Mouse (Mus musculus) liver, embryonic 16.5 days (tissue): Measurements from ENCODE around the gene Sde2. TPM values are rescaled to one million over a fixed set of nuclear protein-coding genes. Genes with fewer than 3 reads are reported as not detected.

Experiments used
- ATAC-seq: fragments of 200-750 bp; cut with Nextera tagmentation; 2 replicates; pipeline ENCODE4 v1.8.0; 2017; ENCODE audit warnings: low read depth, mild to moderate bottlenecking, moderate number of reproducible peaks, moderate library complexity
- H3K27ac ChIP-seq: fragments of 300-500 bp; sonication (generic); 2 replicates; pipeline ENCODE4 v1.5.1; 2014; ENCODE audit warnings: mild to moderate bottlenecking, low read length
- H3K27me3 ChIP-seq: fragments of 300-500 bp; sonication (generic); 2 replicates; pipeline ENCODE4 v1.6.1; 2014; ENCODE audit warnings: low read depth, low read length, mixed read lengths; ENCODE audit not compliant: control insufficient read depth, insufficient read depth
- H3K36me3 ChIP-seq: fragments of 300-500 bp; sonication (generic); 2 replicates; pipeline ENCODE4 v1.6.1; 2014; ENCODE audit warnings: mild to moderate bottlenecking; ENCODE audit not compliant: control insufficient read depth, insufficient read depth
- H3K4me1 ChIP-seq: fragments of 300-500 bp; sonication (generic); 2 replicates; pipeline ENCODE4 v1.6.1; 2014; ENCODE audit warnings: low read depth, low read length, mixed read lengths; ENCODE audit not compliant: control insufficient read depth
- H3K4me2 ChIP-seq: fragments of 300-500 bp; sonication (generic); 2 replicates; pipeline ENCODE4 v1.6.1; 2014; ENCODE audit warnings: low read depth, low read length, mixed read lengths
- H3K4me3 ChIP-seq: fragments of 300-500 bp; sonication (generic); 2 replicates; pipeline ENCODE4 v1.5.1; 2014; ENCODE audit warnings: low read depth, mild to moderate bottlenecking, low read length
- H3K9ac ChIP-seq: fragments of 300-500 bp; sonication (generic); 2 replicates; pipeline ENCODE4 v1.6.1; 2014; ENCODE audit warnings: low read depth, low read length
- H3K9me3 ChIP-seq: fragments of 300-500 bp; sonication (generic); replicated peaks from 2 replicates; pipeline ENCODE4 v1.6.1; 2016; ENCODE audit warnings: low read length; ENCODE audit not compliant: control insufficient read depth
- WGBS: fragments of 180-500 bp; shearing (Covaris S2); extraction: QIAGEN DNeasy Blood & Tissue Kit; methylation state at CpG from one replicate; pipeline ENCODE4 v1.1.7; 2014; ENCODE audit not compliant: insufficient replicate concordance; 5-methylcytosine and 5-hydroxymethylcytosine counted together
- polyA plus RNA-seq: library from polyadenylated mRNA; unstranded; fragments of >200 nt; fragmentation: Nextera tagmentation; extraction: Ambion mirVana; gene quantifications from 2 replicates; pipeline ENCODE4 v1.2.1, GENCODE M21; 2015

Sde2 gene
- polyA plus RNA-seq, 1 experiment from 2014 or later, result 20.9 TPM

DNA sequence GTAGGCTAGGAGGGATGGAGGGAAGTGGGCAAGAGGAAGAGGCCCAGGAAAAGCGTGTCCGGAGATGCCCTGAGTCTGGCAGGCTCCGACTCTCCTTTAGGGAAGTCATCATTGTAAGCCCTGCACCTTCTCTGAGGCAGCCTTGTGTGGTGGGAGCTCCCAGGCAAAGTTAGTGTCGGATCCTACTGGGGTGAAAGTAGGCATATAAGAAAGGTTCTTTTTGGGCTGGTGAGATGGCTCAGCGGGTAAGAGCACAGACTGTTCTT is 53.8 kb downstream of the Sde2 start:
- peak overlapping the region; percentile 95 for H3K9ac ChIP-seq
- H3K4me2 ChIP-seq, result peak overlapping the region; percentile 97
- peak overlapping the region; percentile 96 for H3K4me3 ChIP-seq
- peak overlapping the region; percentile 99 for H3K27ac ChIP-seq
- ATAC-seq, result no peak
- no peaks in the 10 kb centered on the region for H3K9me3 ChIP-seq
- peaks cover 52% of the 10 kb centered on the region for H3K4me1 ChIP-seq
- no peaks in the 10 kb centered on the region for H3K27me3 ChIP-seq
- peaks cover 27% of the 10 kb centered on the region for H3K36me3 ChIP-seq
- WGBS, result 2% methylated on average over 5 of the region's 5 CpGs

DNA sequence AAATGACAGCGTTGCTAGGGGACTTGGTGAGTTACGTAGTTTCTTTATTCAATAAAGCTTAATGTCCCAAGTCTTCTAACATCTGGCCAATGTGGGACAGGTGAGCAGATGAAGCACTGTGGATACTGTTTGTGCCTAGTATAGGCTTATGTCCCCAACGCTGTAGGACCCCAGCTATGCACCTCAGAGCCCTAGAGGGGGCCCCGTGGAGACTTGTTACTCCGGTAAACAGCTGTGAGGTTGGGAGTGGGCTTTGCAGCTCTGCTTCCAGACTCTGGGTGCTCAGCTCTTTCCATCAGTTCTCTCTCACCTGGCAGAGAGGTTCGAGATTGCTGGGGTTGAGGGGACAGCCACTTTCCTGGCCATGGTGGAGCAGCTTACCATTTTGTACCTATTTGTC is 54.4 kb downstream of the Sde2 start:
- Histone ChIP-seq H3K9ac (peak overlapping the region; percentile 95), H3K27me3 (no peaks in the 10 kb centered on the region), H3K9me3 (no peaks in the 10 kb centered on the region), H3K4me2 (peak overlapping the region; percentile 97), H3K4me1 (peaks cover 52% of the 10 kb centered on the region), H3K27ac (peak overlapping the region; percentile 99), H3K4me3 (peak overlapping the region; percentile 96), H3K36me3 (peaks cover 27% of the 10 kb centered on the region)
- 50% methylated on average over 6 of the region's 6 CpGs for WGBS
- no peak for ATAC-seq

DNA sequence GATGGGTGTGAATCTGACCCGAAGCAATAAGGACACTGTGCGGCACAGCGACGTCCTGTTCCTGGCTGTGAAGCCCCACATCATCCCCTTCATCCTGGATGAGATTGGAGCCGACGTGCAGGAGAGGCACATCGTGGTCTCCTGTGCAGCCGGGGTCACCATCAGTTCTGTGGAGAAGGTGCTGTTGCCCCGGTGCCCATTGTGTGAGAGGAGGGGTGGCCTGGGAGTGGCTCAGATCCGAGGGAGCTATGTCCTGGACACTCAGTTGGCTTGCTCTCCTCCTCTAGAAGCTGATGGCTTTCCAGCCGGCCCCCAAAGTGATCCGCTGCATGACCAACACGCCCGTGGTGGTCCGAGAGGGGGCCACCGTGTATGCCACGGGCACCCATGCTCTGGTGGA is 54.9 kb downstream of the Sde2 start:
- no peak for ATAC-seq
- 91% methylated on average over 17 of the region's 17 CpGs for WGBS
- Histone ChIP-seq H3K4me2 (peak overlapping the region; percentile 97), H3K9ac (peak overlapping the region; percentile 95; the same call in 1 of the 2 replicates), H3K4me1 (peaks cover 50% of the 10 kb centered on the region), H3K4me3 (peak overlapping the region; percentile 96), H3K27ac (no peak overlapping the region), H3K36me3 (peaks cover 27% of the 10 kb centered on the region), H3K9me3 (no peaks in the 10 kb centered on the region), H3K27me3 (no peaks in the 10 kb centered on the region)

DNA sequence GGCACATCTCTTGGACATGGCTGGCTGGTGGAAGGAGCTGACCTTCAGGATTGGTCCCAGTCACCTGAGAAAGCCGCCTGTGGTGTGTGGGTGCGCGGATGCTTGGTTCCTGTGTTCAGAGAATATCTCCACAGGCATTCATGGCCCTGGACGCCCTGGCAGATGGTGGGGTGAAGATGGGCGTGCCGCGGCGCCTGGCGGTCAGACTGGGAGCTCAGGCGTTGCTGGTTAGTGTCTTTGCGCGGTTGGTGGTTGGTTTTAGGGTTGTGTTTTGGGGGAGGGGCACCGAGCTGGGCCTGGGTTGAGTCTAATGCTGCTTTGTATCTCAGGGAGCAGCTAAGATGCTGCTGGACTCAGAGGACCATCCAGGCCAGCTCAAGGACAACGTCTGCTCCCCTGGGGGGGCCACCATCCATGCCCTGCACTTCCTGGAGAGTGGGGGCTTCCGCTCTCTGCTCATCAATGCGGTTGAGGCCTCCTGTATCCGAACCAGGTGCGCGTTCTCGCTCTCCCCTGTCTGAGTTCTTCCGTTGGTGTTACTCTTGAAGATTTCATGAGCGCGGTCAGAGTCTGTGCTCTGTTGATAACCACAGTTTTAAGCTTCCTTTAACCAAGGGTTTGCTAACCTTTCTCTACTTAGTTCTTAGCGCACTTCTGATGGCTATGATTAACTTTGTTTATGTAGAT is 55.7 kb downstream of the Sde2 start:
- peak overlapping the region; percentile 96 for H3K4me3 ChIP-seq
- peaks cover 27% of the 10 kb centered on the region for H3K36me3 ChIP-seq
- H3K4me1 ChIP-seq, result peaks cover 51% of the 10 kb centered on the region
- H3K27ac ChIP-seq, result no peak overlapping the region
- ATAC-seq, result no peak
- WGBS, result 75% methylated on average over 24 of the region's 24 CpGs
- peak overlapping the region; percentile 97 for H3K4me2 ChIP-seq
- H3K27me3 ChIP-seq, result no peaks in the 10 kb centered on the region
- H3K9ac ChIP-seq, result peak overlapping the region; percentile 95; the same call in 1 of the 2 replicates
- H3K9me3 ChIP-seq, result no peaks in the 10 kb centered on the region

DNA sequence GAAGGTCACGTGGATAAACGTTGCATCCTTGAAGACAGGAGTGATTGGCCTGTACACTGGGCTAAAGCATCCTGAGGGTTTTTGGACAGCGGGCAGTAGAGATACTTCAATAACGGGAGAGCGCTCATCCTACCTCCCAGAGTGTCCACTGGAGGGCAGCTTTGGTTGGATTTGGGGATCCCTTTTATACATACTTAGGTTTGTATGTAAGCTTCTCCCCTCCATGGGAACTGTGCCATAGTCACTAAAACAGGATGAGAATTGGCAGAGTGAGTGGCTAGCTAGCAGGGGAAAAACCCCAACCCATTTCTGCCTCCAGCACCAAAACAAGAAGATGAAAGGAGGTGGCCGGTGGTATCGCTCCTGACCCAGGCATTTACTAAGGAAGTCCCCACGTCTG is 60.2 kb downstream of the Sde2 start:
- peaks cover 31% of the 10 kb centered on the region for H3K4me1 ChIP-seq
- WGBS, result 47% methylated on average over 8 of the region's 8 CpGs
- ATAC-seq, result no peak

DNA sequence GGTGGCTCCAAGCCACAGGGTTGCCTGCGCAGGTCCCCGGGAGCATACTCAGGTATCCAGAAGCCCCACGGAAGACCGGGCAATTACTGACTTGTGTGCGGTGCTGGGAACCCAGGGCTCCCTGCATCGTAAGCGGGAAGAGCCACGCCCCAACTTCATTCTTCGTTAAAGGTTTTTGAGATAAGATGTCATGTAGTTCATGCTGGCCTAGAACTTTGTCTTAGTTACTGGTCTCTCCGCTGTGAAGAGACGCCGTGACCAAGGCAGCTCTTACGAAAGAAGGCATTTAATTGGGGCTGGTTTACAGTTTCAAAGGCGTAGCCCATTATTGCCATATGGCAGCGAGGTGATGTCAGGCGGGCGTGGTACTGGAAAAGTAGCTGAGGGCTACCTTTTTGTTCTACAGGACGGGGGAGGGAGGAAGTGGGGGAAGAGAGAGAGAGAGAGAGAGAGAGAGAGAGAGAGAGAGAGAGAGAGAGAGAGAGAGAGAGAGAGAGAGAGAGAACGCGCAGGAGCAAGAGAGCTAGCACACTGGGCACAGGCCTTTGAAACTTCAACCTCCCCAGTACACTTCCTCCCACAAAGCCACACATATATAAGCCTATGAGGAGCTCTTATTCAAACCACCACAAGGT is 60.8 kb downstream of the Sde2 start:
- Histone ChIP-seq H3K4me2 (peak overlapping the region; percentile 59), H3K9ac (no peak overlapping the region), H3K27ac (0 out of 2 replicates have a peak overlapping the region, but pooled peaks have one; percentile 12), H3K4me3 (no peak overlapping the region), H3K4me1 (peaks cover 25% of the 10 kb centered on the region), H3K27me3 (no peaks in the 10 kb centered on the region), H3K9me3 (no peaks in the 10 kb centered on the region), H3K36me3 (peaks cover 15% of the 10 kb centered on the region)
- 26% methylated on average over 20 of the region's 20 CpGs for WGBS
- peak; percentile 53 for ATAC-seq

More for the DNA sequence above, 60.2 kb downstream of the Sde2 start:
- no peak overlapping the region for H3K9ac ChIP-seq
- peak overlapping the region; percentile 59 for H3K4me2 ChIP-seq
- 0 out of 2 replicates have a peak overlapping the region, but pooled peaks have one; percentile 12 for H3K27ac ChIP-seq
- H3K9me3 ChIP-seq, result no peaks in the 10 kb centered on the region
- H3K27me3 ChIP-seq, result no peaks in the 10 kb centered on the region
- H3K4me3 ChIP-seq, result no peak overlapping the region
- H3K36me3 ChIP-seq, result peaks cover 21% of the 10 kb centered on the region

DNA sequence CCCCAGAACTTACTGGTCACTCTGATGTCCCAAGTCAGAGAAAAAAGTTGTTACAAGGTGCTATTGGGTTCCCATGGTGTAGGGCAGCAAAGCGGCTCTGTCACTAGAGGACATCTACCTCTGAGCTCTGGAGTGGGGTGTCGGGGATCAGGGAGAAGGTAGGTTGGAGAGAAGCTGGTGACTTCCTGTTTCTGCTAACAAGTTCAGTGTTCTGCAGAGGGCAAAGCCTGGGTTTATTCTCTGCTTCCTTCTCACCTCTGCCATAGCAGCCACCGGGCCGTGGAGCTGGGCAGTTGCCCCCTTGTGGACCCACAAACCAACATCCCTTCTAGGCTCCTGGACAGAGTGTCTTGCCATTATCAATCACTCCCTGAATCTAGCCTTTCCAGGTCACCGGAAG is 61.9 kb downstream of the Sde2 start:
- 65% methylated on average over 5 of the region's 5 CpGs for WGBS
- no peak for ATAC-seq
- Histone ChIP-seq H3K4me2 (no peak overlapping the region), H3K9me3 (no peaks in the 10 kb centered on the region), H3K4me1 (peaks cover 21% of the 10 kb centered on the region), H3K4me3 (no peak overlapping the region), H3K36me3 (peaks cover 5% of the 10 kb centered on the region), H3K9ac (no peak overlapping the region), H3K27me3 (no peaks in the 10 kb centered on the region), H3K27ac (no peak overlapping the region)

DNA sequence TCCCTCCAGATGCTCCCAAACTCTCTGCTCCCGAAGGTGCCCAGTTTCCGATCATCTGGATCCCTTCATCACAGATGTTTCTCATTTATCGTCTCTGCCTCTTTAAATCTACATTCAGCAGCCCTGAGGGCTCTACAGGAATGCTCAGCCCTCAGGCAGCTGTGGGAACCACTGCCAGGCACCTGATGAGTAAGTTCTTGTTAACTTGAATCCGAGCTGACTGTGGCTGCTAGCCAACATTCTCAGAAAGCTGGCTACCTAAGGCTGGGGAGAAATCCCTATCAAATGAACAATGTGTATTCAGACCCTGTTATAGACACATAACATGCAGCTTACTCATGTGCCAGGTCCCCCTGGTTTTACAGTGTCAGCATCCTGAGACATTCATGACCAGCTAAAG is 62.9 kb downstream of the Sde2 start:
- Histone ChIP-seq H3K27me3 (no peaks in the 10 kb centered on the region), H3K4me3 (no peak overlapping the region), H3K36me3 (no peaks in the 10 kb centered on the region), H3K4me1 (peaks cover 19% of the 10 kb centered on the region), H3K4me2 (no peak overlapping the region), H3K9ac (no peak overlapping the region), H3K9me3 (no peaks in the 10 kb centered on the region), H3K27ac (no peak overlapping the region)
- no peak for ATAC-seq
- 72% methylated on average over 4 of the region's 4 CpGs for WGBS

DNA sequence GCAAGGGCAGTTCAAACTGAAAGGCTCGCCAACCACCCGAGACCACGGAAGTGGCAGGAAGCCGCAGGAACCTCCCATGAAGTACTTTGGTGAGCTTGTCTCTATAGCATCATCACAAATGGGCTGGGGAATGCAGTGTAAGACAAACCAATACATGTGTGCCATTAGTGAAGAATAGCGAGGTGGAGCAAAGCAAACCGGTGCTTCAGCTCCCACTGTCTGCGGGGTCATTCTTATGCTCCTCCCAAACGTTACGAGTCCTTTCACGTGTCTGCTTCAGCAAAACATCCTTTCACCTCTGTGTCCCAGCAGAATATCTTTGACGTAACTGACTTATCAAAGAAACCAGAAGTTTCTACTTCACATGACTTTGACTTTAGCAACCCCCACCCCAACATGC is 65.5 kb downstream of the Sde2 start:
- ATAC-seq, result no peak
- WGBS, result 65% methylated on average over 11 of the region's 11 CpGs
- H3K4me2 ChIP-seq, result no peak overlapping the region
- H3K9ac ChIP-seq, result no peak overlapping the region
- no peaks in the 10 kb centered on the region for H3K27me3 ChIP-seq
- peaks cover 13% of the 10 kb centered on the region for H3K4me1 ChIP-seq
- no peaks in the 10 kb centered on the region for H3K9me3 ChIP-seq
- no peak overlapping the region for H3K27ac ChIP-seq
- no peak overlapping the region for H3K4me3 ChIP-seq
- no peaks in the 10 kb centered on the region for H3K36me3 ChIP-seq
